Mouse (Mus musculus) left cerebral cortex, adult 2 months (tissue): Measurements from ENCODE around the gene Gata1. TPM values are rescaled to one million over a fixed set of nuclear protein-coding genes. Genes with fewer than 3 reads are reported as not detected.

Experiments used
- DNase-seq, 2 experiments: peaks; one replicate each; pipeline ENCODE4 v3.0.0; 2021 to 2022; ENCODE audit warnings: low spot score in 2 of 2, mixed read lengths in 1 of 2; ENCODE audit errors: extremely low spot score in 1 of 2
- H3K27ac ChIP-seq: fragments of 200-600 bp; 2 replicates; pipeline ENCODE4 v1.8.1; 2022
- H3K4me3 ChIP-seq: fragments of 200-600 bp; 2 replicates; pipeline ENCODE4 v1.8.1; 2022
- CTCF ChIP-seq: fragments of 200-600 bp; IDR thresholded peaks from 2 replicates; pipeline ENCODE4 v1.8.1; 2022; ENCODE audit warnings: antibody characterized with exemption, mild to moderate bottlenecking, moderate library complexity
- intact Hi-C: fragments of 180-260 bp; cut with DNase I; formaldehyde crosslinking; loops from one replicate; pipeline ENCODE4 v1.15.1; 2025
- total RNA-seq, 2 experiments: library from RNA; stranded (reverse); gene quantifications; 2 replicates each; pipeline ENCODE4 v1.2.3; 2021

Gene Gata1
- total RNA-seq, 2 experiments from 2014 or later: not detected

DNA sequence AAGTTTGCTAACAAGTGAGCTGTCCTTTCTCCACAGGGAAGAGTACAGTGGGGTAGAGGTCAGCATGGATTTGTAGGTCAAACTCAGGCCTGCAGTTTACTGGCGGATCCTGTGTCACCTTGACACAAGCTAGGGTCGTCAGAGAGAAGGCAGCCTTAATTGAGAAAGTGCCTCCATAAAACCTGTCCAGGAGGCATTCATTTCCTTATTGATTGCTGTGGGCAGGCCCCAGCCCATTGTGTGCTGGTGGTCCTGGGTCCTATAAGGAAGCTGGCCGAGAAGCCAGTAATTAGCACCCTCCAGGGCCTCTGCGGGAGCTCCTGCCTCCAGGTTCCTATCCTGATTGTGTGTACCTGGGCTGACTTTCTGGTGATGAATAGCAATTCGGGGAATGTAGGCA, 24.1 kb upstream of the Gata1 start:
- Histone ChIP-seq H3K4me3 (no peak overlapping the region), H3K27ac (no peak overlapping the region)
- TF ChIP-seq CTCF: no peak
- no peak for DNase-seq
- intact Hi-C loops: loop anchor here (10.0 kb wide), 1 partner anchor 47 kb away; no protein-coding TSS in a partner anchor

DNA sequence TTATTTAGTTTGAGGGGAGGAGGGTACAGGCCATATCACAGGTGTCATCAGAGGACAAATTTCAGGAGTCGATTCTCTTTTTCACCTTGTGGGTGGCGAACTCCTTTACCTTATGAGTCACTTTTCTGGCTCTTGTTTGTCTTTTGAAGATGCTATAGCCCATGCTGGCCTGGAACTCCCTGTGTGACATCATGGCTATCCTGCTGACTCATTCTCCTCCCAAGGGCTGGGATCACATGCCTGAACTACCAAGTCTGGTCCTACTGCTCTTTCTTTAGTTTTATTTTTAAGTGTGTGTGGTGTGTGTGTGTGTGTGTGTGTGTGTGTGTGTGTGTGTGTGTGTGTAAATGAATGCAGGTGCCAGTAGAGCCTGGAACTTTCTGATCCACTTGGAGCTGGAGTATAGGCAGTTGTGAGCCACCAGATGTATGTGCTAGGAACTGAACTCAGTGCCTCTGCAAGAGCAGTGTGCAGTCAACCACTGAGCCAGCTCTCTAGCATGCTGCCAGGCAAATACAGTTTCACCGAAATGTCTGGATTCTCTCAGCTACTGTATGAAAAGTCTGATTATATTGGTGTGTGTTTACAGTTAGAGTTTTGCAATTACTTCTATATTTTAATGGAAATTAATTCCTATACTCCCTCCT, 22.8 kb upstream of the Gata1 start:
- intact Hi-C loops: loop anchor here (10.0 kb wide), 1 partner anchor 46 kb away; no protein-coding TSS in a partner anchor
- H3K4me3 ChIP-seq: no peak overlapping the region

DNA sequence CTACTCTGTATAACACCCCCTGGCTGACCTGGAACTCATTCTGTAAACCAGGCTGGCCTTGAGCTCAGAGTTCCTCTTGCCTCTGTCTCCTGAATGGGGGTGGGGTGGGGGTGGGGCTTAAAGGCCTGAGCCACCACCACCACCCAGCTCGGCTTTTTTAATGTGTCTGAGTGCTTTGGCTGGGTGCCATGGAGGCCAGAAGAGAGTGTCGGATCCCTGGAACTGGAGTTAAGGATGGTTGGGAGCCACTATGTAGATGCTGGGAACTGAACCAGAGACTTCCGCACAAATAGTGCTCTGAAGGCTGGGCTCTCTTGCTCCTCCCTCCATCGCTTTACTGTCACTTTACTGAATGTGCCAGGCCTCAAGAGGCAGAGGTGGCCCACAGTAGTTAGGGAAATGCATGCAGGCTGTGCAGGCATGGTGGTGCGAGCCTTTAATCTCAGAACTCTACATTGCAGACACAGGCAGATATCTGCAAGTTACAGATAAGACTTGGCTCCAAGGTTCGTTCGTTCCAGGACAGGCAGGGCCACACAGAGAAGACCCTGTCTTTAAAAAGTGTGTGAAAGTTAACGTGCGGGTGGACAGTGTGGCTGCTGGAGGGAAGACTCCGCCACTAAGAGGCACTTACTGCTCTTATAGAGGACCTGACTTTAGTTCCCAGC, 15.3 kb upstream of the Gata1 start:
- intact Hi-C loops: no loop called here
- no peak overlapping the region for H3K27ac ChIP-seq
- no peak for DNase-seq
- H3K4me3 ChIP-seq: no peak overlapping the region
- no peak for TF ChIP-seq CTCF

More for the DNA sequence above, 22.8 kb upstream of the Gata1 start:
- DNase-seq: no peak
- no peak overlapping the region for H3K27ac ChIP-seq
- TF ChIP-seq CTCF: no peak

DNA sequence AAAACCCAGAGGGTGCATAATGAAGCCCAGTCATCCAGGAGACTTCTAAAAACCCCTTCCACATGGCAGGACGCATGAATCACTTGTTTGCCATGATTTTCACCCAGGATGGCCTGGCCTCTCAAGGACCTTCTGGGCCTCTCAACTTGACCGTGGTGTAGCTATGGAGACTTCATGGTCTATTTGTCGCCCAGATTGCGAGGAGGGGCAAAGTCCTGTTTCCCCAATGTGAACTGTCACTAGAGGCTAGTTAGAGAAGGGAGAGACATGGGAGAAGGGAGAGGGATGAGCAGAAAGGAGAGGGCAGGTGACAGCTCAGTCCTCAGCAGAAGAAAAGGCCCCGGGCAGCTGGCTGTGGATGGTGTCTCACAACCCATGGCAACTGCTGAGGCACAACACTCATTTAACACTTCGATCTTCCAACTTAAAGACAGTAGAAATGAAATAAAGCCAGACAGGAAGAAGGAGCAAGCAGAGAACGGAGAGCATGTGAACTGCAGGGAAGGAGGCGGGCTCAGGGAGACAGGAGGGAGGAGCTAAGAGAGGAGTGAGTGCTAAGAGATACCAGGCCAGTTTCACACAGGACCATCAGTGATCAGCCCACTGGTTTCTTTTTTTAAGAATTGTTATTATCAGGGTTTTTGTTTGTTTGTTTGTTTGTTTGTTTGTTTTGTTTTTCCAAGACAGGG, 14.7 kb upstream of the Gata1 start:
- TF ChIP-seq CTCF: no peak
- intact Hi-C loops: no loop called here
- DNase-seq: no peak
- Histone ChIP-seq H3K4me3 (no peak overlapping the region), H3K27ac (no peak overlapping the region)

DNA sequence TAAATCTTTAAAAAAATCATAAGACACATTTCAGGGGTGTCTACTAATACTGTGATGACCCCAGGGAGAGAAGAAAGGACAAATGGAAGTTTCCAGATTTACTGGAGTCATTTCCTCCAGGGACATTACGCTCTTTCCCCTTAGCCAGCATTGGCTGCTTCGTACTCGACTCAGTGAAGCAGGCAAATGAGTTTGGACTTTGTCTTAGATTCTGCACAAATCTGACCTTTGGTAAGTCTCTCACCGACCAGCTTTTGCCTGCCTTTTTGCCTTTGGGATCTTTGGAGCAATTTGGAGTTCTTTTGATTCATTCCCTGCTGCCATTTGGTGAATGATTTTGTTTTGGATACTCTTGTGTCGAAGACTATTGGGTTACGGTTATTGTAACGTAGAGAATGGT, 3.5 kb upstream of the Gata1 start:
- intact Hi-C loops: no loop called here
- Histone ChIP-seq H3K27ac (no peak overlapping the region), H3K4me3 (no peak overlapping the region)
- TF ChIP-seq CTCF: no peak
- DNase-seq: no peak

DNA sequence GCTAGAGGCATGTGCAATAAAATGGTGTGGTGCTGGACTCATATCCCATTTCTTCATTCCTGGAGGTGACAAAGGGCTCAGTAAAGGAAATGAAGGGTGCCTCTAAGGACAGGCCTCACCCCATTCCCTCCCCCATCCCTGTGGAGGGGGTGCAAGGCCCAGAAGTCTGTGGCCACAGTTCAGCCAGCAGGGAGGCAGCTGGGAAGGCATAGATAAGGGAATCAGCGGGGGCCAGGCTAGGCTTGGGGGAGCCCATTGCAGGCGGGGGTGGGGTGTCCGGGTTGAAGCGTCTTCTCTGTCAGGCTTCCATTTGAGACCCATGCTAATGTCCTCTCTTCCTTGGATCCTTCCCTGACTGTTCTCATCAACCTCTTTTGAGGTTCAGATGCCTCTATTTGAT, 6.6 kb downstream of the Gata1 start:
- DNase-seq: no peak
- Histone ChIP-seq H3K4me3 (no peak overlapping the region), H3K27ac (no peak overlapping the region)
- no peak for TF ChIP-seq CTCF
- intact Hi-C loops: no loop called here

DNA sequence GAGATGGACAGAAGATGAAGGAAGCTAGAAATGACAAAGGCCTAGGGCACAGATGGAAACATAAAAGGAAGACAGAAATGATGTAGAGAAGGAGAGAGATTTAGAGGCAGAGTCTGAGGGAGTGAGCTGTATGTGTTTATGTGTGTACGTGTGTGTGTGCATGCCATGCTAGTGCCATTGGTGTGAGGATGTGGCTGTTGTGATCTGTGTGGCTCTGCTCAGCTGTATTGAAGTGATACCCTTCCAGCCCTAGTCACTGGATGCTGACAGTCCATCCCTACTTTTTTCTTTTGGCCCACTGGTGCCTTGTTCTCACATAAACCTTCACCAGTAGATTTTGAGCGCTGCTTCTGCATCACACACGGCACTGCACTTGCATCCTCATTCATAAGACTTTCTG, 9.0 kb downstream of the Gata1 start:
- intact Hi-C loops: no loop called here
- DNase-seq: no peak
- Histone ChIP-seq H3K27ac (no peak overlapping the region), H3K4me3 (no peak overlapping the region)
- TF ChIP-seq CTCF: no peak

DNA sequence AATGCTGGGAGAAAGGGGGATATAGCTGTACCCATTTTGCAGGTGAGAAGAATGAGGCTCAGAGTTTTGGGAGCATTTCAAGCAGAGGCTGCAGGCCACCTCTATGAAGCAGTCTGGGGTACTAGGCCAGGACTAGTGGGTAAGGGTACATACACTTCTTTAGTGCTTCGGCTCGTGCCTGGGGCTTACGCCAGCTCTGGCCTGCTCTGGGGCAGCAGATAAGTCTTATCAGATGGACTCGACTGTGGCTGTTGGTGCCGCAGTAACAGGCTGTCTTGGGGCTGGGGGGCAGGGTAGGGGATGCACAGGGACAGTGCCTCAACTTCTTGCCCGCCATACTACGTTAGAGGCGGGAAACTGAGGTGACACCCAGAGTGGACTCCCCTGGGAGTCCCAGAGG, 9.6 kb downstream of the Gata1 start:
- no peak overlapping the region for H3K27ac ChIP-seq
- H3K4me3 ChIP-seq: no peak overlapping the region
- DNase-seq: no peak
- intact Hi-C loops: no loop called here
- TF ChIP-seq CTCF: no peak

DNA sequence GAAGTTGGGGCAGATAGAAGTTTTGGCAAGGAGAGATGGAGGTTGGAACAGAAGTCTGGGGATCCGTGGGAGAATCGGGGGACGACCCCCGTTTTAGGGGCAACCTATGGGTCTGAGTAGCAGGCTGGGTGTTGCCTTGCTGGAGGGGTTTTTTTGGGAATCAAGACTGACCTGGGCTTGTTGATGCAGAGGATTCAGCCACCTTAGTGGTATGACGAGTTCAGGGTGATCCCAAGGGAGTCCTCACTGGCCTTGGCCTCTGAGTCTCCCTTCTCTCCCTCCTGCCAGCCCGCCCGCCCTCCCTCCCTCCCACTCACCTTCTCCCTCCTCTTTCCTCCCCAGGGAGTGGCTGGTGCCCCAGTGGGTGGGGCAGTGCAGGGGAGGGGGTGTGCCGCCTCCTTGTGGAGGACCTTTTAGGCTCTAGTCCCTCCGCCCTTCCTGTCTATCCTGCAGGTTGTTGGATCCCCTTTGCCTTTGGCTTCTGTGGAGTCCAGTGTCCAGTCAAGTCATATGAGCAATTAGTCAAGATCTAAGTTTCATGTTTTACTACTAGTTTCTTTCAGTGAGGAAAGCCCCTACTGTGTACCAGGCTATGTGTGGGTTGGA, 10.2 kb downstream of the Gata1 start:
- no peak for DNase-seq
- intact Hi-C loops: no loop called here
- TF ChIP-seq CTCF: no peak
- H3K4me3 ChIP-seq: no peak overlapping the region
- no peak overlapping the region for H3K27ac ChIP-seq

DNA sequence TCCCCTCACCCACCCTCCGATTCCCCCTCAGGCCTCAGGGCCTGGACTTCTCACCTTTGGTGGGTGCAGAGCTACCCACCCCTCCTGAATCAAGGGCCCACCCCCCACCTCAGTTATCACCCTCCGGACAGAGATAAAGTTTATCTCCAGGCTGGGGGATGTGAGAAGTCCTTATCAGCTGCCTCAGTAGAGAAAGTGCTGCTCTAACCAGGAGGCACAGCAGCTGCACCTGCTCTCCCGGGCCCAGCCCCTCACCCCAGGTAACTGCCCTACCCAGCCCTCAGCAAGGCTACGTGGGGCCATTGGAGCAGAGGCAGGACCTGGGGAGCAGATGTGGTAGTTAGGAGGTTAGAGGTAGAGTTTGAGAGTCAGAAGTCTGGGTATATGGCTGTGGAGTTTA, 11.7 kb downstream of the Gata1 start:
- H3K27ac ChIP-seq: no peak overlapping the region
- H3K4me3 ChIP-seq: no peak overlapping the region
- intact Hi-C loops: no loop called here
- no peak for DNase-seq
- TF ChIP-seq CTCF: no peak

DNA sequence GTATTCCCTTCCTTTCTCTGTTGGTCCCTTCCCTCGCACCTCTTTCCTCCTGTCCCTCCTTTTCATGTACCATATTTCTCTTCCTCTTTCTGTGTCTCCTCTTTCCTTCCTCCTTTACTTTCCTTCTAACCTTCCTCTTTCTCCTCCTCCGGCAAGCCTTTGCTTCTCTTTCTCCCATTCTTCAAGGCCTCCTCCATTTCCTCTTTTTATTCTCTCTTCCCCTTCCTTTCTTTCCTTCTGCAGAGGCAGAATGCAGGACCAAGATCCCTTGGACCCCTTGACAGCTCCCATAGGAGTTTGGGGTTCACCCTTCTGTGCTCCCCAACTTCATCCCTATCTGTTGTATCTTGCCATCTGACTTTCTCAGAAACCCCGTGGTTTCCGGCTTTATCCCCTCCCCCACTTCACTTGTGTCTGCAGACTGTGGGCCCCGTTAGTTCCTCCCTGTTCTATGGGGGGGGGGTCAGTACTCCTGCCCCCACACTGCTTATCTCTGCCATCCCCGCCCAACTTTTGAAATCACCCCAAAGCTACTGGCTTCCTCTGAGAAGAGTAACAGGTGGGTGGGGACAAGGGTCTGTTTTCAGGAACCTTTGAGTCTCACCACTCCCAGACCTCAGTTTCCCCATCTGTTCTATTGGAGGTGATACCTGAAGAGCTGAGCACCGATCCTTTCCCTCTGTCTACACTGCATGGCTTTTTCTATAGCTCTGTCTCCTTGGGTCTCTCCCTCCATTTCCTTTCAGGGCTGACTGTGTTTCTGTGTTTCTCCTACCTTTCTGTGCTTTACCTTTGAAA, 13.8 kb downstream of the Gata1 start:
- DNase-seq: no peak
- no peak for TF ChIP-seq CTCF
- H3K4me3 ChIP-seq: no peak overlapping the region
- intact Hi-C loops: no loop called here
- no peak overlapping the region for H3K27ac ChIP-seq
